Mouse (Mus musculus): ENCODE results near the gene Rcc1l. TPM values are rescaled to one million over a fixed set of nuclear protein-coding genes. Genes with fewer than 3 reads are reported as not detected.

Rcc1l gene
- total RNA-seq, 2 experiments from 2014 or later = 18.7 to 23.8 TPM

DNA sequence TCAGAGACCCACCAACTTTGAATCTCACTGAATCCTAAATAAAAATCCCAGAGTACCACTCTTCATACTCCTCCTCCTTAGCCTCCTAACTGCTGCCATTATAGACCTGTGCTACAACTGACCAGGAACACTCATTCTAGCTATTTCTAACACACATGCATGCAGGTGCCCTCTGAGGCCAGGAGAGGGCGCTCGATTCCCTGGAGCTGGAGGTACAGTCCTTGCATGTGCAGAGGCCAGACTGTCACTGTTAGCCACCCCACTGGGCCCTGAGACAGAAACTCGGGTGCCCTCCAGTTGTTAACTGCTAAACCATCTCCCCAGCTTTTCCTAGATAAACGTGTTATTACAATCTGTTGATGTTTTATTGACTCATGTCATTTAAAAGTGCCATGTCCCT is 3.4 kb downstream of the Rcc1l start:
- no peak for DNase-seq (ENCODE audit: low spot score in 2 of 2)

DNA sequence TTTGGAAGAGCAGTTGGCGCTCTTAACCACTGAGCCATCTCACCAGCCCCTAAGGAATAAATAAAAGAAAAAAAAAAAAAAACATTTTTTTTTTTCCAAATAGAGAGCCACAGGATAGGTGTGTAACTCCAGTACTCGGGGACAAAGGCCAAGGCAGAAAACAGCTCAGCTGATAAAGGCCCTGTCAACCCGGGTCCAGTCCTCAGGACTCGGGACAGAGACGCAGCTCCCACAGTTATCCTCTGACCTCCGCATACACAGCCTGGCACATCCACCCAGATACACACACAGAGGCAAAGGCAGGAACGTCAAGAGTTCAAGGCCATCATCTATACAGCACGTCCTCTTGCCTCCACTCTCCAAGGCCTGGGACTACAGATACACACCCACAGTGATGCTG is 6.4 kb downstream of the Rcc1l start:
- DNase-seq (ENCODE audit: low spot score in 2 of 2) = no peak

DNA sequence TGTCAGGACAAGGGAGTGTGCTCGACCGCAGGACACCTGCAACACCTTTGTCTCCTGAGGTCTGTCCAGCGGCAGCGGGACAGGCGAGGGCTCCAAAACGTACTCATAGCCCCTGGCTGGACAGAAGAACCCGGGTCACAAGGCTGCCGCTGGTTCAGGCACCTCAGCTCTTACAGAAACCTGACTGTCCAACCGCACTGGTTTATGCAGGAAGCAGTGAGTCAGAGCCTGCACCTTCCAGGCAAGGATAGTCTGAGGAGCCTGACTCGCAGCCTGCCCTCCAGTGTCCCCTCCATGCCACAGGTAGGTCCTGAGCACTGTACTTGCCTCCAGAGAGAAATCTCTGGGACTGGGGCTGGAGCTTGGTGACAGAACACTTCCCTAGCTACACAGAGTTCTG is 7.3 kb downstream of the Rcc1l start:
- DNase-seq (ENCODE audit: low spot score in 2 of 2) = no peak

DNA sequence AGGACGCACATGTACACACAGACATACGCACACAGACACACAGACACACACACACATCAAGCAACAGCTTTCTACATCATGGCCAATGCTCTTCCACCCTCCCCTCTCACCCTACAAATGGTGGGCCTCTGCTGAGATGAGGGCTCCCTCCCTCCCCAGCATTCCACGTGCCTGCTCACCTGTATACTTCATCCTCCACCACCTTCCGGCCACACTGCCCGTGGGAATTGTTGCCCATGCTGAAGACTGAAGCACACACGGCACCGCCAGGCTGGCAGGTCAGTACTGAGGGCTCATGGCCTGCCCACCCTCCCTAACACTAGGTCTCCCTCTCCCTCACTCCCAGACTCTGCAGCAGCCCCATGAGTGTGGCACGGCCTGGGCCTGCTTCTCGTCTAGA is 8.5 kb downstream of the Rcc1l start:
- no peak for DNase-seq (ENCODE audit: low spot score in 2 of 2)

DNA sequence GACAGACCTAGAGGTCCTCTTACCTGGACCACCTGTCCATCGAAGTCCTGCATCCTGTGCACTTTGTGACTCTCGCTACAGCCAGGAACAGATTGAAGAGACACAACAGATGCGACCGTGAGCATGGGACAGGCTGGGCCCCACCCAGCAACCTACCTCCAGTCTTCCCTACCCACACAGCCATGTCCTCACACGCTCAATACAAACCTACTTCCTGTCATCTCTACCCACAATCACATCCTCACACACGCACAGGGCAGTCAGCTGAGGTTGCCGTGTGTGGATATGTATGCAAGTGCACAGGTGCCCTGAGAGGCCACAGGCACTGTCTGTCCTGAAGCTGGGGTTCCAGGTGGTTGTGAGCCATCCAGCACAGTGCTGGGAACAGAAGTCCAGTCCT is 9.9 kb downstream of the Rcc1l start:
- DNase-seq (ENCODE audit: low spot score in 2 of 2) = no peak

DNA sequence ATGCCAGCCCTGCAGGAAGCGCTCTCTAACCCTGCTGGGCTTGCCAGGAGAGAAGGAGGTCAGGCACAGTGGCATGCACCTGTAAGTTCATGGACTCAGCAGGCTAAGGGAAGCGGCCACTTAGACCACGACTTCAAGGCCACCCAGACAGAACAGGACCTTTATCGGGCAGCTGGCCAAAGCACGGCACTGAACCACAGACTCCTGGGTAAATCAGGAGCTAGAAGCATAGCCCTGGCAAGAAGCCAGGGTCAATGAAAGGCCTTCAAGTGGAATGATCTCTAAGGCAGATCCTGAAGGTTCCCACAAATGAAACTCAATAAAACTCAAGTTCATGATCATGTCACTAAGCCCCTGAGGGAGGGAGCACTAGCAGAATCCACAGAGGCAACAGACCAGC is 11.9 kb downstream of the Rcc1l start:
- DNase-seq (ENCODE audit: low spot score in 2 of 2) = no peak

DNA sequence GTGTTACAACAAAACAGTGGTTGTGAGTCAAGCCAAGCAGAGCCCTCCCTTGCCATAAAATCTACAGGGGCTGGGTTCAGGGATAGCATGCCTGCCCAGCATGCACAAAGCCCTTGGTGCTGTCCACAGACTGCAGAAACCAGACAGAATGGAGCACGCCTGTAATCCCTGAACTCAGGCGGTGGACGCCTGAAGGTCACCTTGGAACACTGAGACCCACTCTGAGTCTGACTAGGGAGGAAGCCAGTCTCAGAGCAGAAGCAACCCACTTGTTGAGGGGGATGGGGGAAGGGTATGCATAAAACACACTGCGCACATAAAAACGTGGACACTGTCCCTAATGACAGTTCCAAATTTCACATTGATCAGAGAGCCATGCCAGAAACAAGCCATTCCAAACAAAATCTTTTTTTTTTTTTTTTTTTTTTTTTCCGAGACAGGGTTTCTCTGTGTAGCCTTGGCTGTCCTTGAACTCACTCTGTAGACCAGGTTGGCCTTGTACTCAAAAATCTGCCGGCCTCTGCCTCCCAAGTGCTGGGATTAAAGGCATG is 20.6 kb downstream of the Rcc1l start:
- DNase-seq (ENCODE audit: low spot score in 2 of 2) = no peak

DNA sequence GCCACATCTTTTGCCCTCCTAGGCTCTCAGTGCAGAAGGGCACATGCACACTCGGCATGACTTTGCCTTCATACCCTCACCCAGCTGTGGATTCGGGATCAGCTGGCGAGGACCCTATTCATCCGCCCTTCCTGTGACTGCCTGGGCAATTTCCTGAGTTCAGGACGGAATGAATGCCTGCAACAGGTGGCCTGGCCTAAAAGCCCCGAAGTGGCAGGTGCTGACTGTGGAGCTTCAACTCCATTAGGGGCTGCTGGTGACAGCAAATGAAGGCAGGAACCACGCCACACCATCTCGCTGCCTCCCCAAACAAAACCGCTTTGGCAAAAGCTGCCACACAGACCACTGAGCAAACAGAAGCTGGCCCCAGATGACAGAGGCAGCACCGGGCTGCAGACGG is 24.7 kb downstream of the Rcc1l start:
- DNase-seq (ENCODE audit: low spot score in 2 of 2) = no peak

DNA sequence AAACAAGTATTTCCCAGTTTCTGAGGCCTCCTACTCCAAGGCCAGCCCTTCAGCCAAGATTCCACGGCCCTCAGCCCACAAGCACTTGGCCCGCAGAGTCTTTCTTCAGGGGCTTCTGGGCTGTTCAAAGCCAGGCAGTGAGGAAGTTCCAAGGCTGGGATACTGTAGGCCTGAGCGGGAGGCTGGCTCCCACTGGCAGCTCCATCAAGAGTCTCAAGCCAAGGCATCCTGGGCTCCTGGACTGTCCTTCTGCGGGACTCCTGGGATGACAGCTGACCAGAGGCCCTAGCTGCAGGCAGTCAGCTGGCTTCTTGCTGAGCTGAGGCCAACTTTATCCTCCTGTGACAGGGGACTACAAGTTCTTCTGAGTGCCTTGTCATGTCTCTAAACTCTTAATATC is 28.4 kb downstream of the Rcc1l start:
- peak in 1 of 2 experiments; percentile 31 for DNase-seq (ENCODE audit: low spot score in 2 of 2)

DNA sequence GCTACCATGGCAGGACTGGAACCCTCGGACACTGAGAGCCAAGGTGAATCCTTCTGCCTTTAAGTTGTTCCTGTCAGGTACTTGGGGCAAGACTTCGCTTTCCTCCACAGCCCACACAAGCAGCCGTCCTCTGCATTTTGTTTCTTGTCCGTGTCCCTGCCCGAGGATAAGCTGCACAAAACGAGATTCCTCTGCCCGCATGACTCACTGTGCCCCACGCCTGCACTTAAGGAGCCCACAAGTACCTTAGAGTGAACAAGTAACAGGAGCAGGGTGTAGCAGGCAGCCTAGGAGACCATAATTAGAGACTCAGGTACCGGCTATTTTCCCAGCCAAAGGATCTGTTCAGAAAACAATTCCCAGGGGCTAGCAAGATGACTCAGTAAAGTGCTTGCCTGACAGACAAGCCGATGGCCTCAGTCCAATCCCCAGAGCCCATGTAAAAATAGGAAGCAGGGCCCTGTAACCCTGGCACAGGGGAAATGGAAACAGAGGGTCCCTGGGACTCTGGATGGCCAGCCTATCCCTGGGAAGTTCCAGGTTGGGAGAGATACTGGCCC is 29.3 kb downstream of the Rcc1l start:
- DNase-seq (ENCODE audit: low spot score in 2 of 2) = no peak

DNA sequence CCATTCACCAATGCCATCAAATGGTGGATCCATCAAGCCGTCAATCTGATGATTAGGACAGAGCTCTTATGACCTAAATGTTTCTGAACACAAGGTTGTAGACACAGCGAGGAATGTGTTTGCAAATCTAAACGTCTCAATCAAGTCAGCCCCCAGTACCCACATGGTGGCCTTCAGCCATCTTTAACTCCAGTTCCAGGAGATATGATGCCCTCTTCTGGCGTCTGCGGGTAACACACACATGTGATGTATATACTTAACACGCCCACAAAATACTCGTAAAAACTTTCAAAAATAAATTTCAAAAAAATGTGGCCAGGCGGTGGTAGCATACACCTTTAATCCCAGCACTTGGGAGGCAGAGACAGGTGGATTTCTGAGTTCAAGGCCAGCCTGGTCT is 31.6 kb downstream of the Rcc1l start:
- DNase-seq (ENCODE audit: low spot score in 2 of 2) = no peak

DNA sequence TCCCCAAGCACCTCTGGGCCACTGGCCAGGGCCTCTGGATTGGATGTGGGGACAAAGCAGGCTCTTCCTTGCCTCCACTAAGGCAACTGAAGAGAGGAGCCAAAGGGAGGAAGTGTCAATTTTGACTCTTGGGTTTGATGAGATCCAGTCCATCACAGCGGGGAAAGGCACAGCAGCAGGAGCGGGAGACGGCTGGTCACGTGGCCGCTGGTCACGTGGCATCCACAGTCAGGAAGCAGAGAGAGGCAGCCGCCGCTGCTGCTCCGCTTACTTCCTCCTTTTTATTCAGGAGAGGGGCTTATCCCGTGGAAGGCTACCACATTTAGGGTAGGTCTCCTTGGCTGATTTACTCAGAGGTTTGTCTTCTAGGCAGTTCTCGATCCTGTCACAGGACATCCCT is 34.2 kb downstream of the Rcc1l start:
- DNase-seq (ENCODE audit: low spot score in 2 of 2) = no peak

DNA sequence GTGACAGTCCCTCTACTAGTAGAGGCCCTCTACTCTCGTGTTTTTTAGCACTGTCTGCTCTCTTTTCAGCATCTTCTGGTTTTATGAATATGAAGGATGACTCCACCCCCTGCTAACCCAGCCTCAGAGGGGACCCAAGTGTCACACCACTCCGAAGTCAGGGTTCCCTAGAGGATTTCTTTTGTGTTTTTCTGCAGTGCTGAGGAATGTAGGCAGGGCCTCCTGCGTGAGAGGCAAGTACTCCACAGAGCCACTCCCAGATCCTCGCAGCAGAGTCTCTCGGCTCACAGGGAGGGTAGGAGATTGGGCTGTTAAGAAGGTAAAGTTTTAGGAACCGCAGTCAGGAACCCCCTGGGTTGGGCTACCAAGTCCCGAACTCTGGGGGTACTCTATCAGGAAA is 35.3 kb downstream of the Rcc1l start:
- no peak for DNase-seq (ENCODE audit: low spot score in 2 of 2)

DNA sequence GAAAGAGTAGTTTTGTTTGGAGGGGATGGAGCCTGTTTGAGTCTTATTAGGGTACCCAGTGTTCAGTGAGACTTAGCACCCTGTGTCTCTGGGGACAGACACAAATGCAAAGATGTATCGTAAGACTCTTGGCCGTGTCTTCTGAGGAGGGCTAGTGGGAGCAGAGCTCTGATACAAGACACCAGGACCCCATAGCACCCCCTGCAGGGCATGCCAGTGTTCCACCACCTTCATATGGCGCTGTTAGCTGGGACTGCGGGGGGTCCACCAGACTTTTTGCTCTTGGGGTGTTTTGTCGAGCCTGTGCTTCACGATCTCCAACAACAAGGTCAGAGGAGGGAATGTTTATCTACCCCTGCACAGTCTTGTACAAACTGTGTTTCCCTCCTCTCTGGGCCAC is 37.1 kb downstream of the Rcc1l start:
- no peak for DNase-seq (ENCODE audit: low spot score in 2 of 2)

DNA sequence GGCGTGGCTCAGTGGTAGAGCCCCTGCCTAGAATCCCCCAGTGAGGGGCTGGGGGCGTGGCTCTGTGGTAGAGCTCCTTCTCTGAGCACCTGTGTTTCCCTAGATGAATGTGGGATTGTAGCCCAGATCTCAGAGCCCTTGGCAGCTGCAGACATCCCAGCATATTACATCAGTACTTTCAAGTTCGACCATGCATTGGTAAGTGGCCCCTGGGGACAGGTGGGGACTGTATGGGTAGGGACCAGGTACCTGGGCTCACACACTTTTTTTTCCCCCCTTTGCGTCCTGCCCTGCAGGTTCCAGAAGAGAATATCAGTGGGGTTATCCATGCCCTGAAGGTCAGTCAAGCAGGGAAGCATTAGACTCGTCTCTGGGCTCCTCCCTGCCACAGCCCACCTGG is 38.6 kb downstream of the Rcc1l start:
- DNase-seq (ENCODE audit: low spot score in 2 of 2) = no peak

DNA sequence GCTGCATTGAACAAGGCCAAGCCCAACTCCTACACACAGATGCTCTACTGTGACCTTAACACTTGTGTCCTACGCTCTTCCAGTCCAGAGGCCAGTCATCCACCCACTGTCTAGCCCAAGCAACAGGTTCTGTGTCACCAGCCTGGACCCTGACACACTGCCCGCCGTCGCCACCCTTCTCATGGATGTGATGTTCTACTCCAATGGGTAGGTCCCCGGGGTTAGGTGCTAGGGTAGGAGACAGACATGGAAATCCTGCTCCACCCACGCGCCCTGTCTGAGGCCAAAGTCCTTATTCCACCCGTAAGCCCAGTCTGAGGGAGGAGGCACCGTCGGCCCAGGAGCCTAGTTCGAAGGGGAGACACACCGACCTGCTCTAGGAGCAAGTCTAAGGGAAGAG is 40.6 kb downstream of the Rcc1l start:
- DNase-seq (ENCODE audit: low spot score in 2 of 2) = no peak

DNA sequence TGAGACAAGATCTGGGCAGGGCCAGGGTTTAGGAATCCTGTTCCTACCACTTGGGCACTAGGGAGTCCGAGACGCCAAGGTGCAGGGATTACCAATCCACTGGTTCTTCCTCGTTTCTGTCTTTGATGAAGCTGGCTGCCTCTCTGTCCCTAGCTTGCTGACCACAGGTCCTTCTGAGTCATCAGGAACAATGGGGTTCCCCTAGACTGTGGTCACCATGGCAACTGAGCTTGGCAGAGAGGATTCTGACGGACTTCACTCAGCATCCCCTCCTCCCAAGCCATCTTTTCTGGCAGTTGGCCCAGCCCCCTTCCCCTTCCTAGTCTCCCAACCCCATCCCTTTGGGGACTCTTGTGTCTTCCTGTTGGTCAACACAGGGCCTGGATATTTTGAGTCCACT is 45.0 kb downstream of the Rcc1l start:
- DNase-seq (ENCODE audit: low spot score in 2 of 2) = no peak

DNA sequence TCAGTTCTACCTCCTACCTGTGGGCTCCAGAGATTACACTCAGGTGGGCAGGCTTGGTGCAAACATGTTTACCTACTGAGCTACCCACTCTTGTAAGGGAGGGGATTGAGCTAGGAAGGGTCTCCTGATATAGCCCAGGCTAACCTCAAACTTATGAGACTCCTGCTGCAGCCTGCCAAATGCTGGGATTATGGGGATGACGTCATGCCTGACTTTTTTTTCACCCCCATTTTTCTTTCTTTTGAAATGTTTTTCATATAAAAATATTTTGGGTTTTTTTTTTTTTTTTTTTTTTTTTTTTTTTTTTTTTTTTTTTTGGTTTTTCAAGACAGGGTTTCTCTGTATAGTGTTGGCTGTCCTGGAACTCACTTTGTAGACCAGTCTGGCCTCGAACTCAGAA is 50.3 kb downstream of the Rcc1l start:
- DNase-seq (ENCODE audit: low spot score in 2 of 2) = no peak

DNA sequence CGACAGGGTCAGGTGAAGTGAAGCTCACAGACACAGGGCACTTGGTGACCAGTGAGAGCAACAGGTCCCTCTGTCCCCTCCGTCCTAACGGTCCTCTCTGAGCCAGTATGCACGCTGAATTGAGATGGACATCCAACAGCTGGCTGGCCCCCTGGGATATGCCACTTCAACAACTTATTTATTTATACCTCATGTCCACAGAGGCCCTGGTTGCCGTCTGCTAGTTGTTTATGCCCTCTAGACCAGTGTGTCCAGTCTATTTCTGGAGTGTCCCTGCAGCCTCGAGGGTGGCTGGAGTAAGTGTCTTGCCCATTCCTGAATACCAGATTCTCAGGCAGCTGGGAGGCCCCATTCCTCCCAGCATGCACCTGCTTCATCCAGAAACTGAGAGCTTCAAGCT is 52.7 kb downstream of the Rcc1l start:
- DNase-seq (ENCODE audit: low spot score in 2 of 2) = no peak

DNA sequence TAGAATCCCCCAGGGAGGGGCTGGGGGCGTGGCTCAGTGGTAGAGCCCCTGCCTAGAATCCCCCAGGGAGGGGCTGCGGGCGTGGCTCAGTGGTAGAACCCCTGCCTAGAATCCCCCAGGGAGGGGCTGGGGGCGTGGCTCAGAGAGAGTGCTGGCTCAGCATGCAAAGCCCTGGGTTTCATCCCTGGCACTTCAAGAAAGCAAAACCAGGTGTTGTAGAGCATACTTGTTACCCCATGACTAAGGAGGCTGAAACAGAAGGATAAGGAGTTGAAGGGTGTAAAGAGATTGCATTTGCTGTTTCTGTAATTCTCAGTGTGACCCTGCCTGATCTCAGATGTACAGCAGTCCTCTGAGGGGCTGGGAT is 54.7 kb downstream of the Rcc1l start:
- DNase-seq (ENCODE audit: low spot score in 2 of 2) = no peak

DNA sequence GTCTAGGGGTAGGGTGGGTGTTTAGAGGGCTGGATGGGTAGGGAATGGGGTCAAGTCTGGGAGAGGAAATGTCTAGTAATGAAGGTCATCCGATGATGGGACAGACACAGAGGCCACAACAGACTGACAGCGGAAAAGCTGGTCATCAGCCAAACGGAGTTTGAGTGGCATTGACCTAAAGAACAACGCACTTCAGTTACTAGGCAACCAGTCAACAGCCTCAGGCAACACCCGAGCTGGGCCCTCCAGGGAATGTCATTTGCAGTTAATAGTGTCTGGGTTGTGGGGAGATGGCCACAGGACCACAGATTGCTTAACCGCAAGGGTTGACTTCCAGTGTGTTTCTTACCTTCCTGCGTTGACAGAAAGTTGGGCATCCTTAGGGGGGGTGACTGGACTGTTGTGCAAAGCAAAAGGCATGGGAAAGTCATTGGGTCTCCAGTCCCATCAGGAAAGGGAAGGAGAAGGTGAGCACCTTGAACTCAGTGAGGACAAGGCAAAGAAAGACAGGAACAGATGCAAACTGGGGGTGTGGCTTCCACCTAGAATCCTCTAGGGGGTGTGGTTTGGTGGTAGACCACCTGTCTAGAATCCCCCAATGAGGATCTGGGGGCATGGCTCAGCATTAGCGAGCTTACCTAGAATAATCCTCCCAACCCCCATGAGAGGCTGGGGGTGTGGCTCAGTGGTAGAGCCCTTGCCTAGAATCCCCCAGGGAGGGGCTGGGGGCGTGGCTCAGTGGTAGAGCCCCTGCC is 55.3 kb downstream of the Rcc1l start:
- no peak for DNase-seq (ENCODE audit: low spot score in 2 of 2)

DNA sequence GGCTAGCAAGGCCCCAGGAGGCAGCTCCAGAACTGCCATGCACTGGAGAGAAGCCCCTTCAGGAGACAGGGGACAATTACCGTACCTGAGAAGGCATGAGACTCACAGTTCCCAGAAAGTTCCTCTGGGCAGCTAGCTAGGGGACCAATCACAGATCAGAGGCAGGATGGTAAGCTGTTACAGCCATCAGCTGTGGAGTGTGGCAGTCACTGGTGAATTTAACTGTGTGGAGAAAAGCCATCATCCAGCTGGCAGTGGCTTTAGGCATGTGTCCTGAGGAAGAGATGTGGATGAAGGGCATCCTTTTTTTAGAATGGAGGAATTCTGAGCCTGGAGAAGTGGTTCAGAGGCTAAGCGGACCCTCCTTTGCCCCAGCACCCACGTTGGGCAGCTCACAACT is 56.4 kb downstream of the Rcc1l start:
- no peak for DNase-seq (ENCODE audit: low spot score in 2 of 2)

DNA sequence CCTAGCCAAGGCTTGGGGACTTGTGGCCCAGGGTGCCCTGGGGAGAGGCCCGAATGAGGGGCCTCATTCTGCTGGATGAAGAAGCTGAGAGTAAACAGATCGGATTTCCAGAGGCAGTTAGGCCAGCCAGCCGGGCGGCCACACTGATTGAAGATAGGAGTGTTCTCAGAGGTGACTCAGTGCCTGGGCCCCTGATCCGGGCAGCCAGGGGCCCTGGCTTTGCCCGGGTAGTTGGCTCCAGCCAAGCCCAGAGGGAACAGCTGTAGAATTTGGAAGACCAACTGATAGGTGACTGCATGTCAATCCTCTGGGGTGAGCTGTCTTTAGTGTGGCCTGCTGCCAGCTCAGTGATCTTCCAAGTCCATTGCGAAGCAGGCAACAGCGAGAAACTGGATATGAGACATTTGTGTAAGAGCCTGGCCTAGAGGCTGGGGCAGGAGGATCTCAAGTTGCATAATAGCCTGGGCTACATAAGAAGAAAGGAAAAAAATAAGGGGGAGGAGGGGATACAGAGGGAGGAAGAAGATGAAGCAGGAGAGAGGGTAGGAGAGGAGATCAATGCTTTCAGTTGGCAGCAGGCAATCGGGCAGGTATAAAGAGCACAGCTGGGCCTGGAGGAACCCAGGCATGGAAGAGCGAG is 57.0 kb downstream of the Rcc1l start:
- no peak for DNase-seq (ENCODE audit: low spot score in 2 of 2)

Measured in gastrocnemius, postnatal 4 days (tissue).